Mouse (Mus musculus) small intestine, adult 2 months (tissue): Measurements from ENCODE around the gene 1110032A03Rik. TPM values are rescaled to one million over a fixed set of nuclear protein-coding genes. Genes with fewer than 3 reads are reported as not detected.

Experiments used
- H3K27ac ChIP-seq: fragments of 200-500 bp; 2 replicates; pipeline ENCODE4 v1.5.1; 2012; ENCODE audit warnings: low read depth, low read length, control low read depth, inconsistent platforms; ENCODE audit not compliant: insufficient read depth
- H3K27me3 ChIP-seq: fragments of 200-500 bp; 2 replicates; pipeline ENCODE4 v1.6.1; 2012; ENCODE audit warnings: mild to moderate bottlenecking, moderate library complexity, low read length, inconsistent platforms; ENCODE audit not compliant: control insufficient read depth, insufficient read depth
- H3K36me3 ChIP-seq: fragments of 200-500 bp; 2 replicates; pipeline ENCODE4 v1.6.1; 2012; ENCODE audit warnings: mild to moderate bottlenecking, low read length, control low read depth, inconsistent platforms; ENCODE audit not compliant: control insufficient read depth, insufficient read depth
- H3K4me1 ChIP-seq: fragments of 200-500 bp; 2 replicates; pipeline ENCODE4 v1.6.1; 2012; ENCODE audit warnings: low read length, inconsistent platforms, mixed read lengths; ENCODE audit not compliant: control insufficient read depth, insufficient read depth, insufficient read length
- H3K4me3 ChIP-seq: fragments of 200-500 bp; 2 replicates; pipeline ENCODE4 v1.5.1; 2012; ENCODE audit warnings: low read depth, mild to moderate bottlenecking, control low read depth, inconsistent platforms, low read length, moderate library complexity
- CTCF ChIP-seq: fragments of 200-500 bp; IDR thresholded peaks from 2 replicates; pipeline ENCODE4 v1.5.1; 2012; ENCODE audit warnings: low read depth, mild to moderate bottlenecking, control low read depth, inconsistent platforms, low read length, moderate library complexity, mixed read lengths; ENCODE audit not compliant: insufficient replicate concordance, insufficient read length; ENCODE audit errors: extremely low read depth
- POLR2A ChIP-seq: fragments of 200-500 bp; IDR thresholded peaks from 2 replicates; pipeline ENCODE4 v1.6.1; 2012; ENCODE audit warnings: low read depth, mild to moderate bottlenecking, control low read depth, inconsistent platforms, low read length, moderate library complexity
- WGBS: fragments of 180-500 bp; shearing (Covaris S2); methylation state at CpG from one replicate; pipeline ENCODE4 v1.1.7; 2018; 5-methylcytosine and 5-hydroxymethylcytosine counted together
- polyA plus RNA-seq: library from polyadenylated mRNA; depleted of rRNA; stranded (reverse); fragments of >200 nt; gene quantifications from 2 replicates; pipeline ENCODE4 v1.2.3, GENCODE M21; 2012; rRNA removed

Gene 1110032A03Rik
- polyA plus RNA-seq: 12.6 and 20.7 TPM in 2 replicates

GRCm38 (mm10) chr9:50774991-50775612 is at the start of gene 1110032A03Rik, which contains the start of gene Alg9:
1110032A03Rik (minus strand) TSS chr9:50775520.
Alg9 (plus strand) TSS chr9:50775019.
- under 1% methylated on average over 51 of the region's 51 CpGs for WGBS
- TF ChIP-seq CTCF (no peak), POLR2A (no peak; the same call in 1 of the 2 replicates)
- H3K27me3 ChIP-seq: no peaks in the 10 kb centered on the region
- H3K4me3 ChIP-seq: peak within 1 kb of the TSS; percentile 99
- peaks cover 3% of the 10 kb centered on the region; the same call in 1 of the 2 replicates for H3K4me1 ChIP-seq
- peak within 1 kb of the TSS; percentile 79 for H3K27ac ChIP-seq
- H3K36me3 ChIP-seq: peaks cover 14% of the 10 kb centered on the region

GRCm38 (mm10) chr9:50823779-50824453 is 48.6 kb upstream of the 1110032A03Rik start:
- H3K27ac ChIP-seq: no peak overlapping the region
- H3K4me1 ChIP-seq: no peaks in the 10 kb centered on the region
- TF ChIP-seq CTCF (no peak), POLR2A (no peak)
- peaks cover 23% of the 10 kb centered on the region for H3K36me3 ChIP-seq
- H3K27me3 ChIP-seq: no peaks in the 10 kb centered on the region
- H3K4me3 ChIP-seq: no peak overlapping the region
- 86% methylated on average over 11 of the region's 11 CpGs for WGBS

GRCm38 (mm10) chr9:50822216-50822615 is 46.9 kb upstream of the 1110032A03Rik start:
- no peak for TF ChIP-seq CTCF
- no peak for TF ChIP-seq POLR2A
- WGBS: 96% methylated on average over 5 of the region's 5 CpGs
- Histone ChIP-seq H3K27me3 (no peaks in the 10 kb centered on the region), H3K36me3 (peaks cover 19% of the 10 kb centered on the region), H3K4me3 (no peak overlapping the region), H3K27ac (no peak overlapping the region), H3K4me1 (no peaks in the 10 kb centered on the region)

GRCm38 (mm10) chr9:50821651-50822050 is 46.3 kb upstream of the 1110032A03Rik start:
- peaks cover 21% of the 10 kb centered on the region for H3K36me3 ChIP-seq
- WGBS: 75% methylated on average over 6 of the region's 6 CpGs
- H3K4me3 ChIP-seq: no peak overlapping the region
- H3K27me3 ChIP-seq: no peaks in the 10 kb centered on the region
- H3K4me1 ChIP-seq: no peaks in the 10 kb centered on the region
- TF ChIP-seq POLR2A: no peak
- H3K27ac ChIP-seq: no peak overlapping the region

- WGBS: 90% methylated on average over 6 of the region's 6 CpGs
- Histone ChIP-seq H3K4me3 (no peak overlapping the region), H3K36me3 (peaks cover 25% of the 10 kb centered on the region), H3K4me1 (no peaks in the 10 kb centered on the region), H3K27ac (no peak overlapping the region), H3K27me3 (no peaks in the 10 kb centered on the region)
- TF ChIP-seq CTCF (no peak), POLR2A (no peak)
Measured at GRCm38 (mm10) chr9:50819716-50820115, 44.4 kb upstream of the 1110032A03Rik start.

- no peak for TF ChIP-seq POLR2A
- no peak for TF ChIP-seq CTCF
- H3K27ac ChIP-seq: no peak overlapping the region
- WGBS: 82% methylated on average over 6 of the region's 6 CpGs
- peaks cover 25% of the 10 kb centered on the region for H3K36me3 ChIP-seq
- H3K27me3 ChIP-seq: no peaks in the 10 kb centered on the region
- H3K4me3 ChIP-seq: no peak overlapping the region
- no peaks in the 10 kb centered on the region for H3K4me1 ChIP-seq
Measured at GRCm38 (mm10) chr9:50818050-50818449, 42.7 kb upstream of the 1110032A03Rik start.

- Histone ChIP-seq H3K4me1 (no peaks in the 10 kb centered on the region), H3K27me3 (no peaks in the 10 kb centered on the region), H3K4me3 (no peak overlapping the region), H3K36me3 (peaks cover 23% of the 10 kb centered on the region), H3K27ac (no peak overlapping the region)
- WGBS: 88% methylated on average over 1 of the region's 1 CpGs
- TF ChIP-seq CTCF (no peak), POLR2A (no peak)
Measured at GRCm38 (mm10) chr9:50816512-50816911, 41.2 kb upstream of the 1110032A03Rik start.
